Comparison of ENCODE assay signal across 19 mouse cellular contexts in the genomic region with DNA sequence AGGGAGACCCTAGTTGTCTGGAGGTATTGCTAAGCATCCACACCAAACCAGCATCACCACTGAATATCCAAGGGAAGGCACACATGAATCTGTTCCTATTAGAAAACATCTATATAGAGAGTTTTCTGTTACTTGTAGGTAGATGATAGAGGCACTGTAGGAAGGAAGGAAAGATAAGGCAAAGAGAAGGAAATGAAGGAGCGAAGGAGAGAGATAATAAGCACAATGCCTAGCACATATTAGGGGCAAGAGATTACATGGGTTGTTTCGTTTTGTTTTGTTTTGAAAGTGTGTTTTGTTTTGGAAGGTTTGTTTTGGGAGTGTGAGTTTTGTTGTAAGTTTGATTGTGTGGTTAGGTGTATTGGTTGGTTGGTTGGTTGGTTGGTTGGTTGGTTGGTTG. TPM values are rescaled to one million over a fixed set of nuclear protein-coding genes. Genes with fewer than 3 reads are reported as not detected.
A peak's percentile ranks its signal among the peaks of the same experiment; 100 is the strongest.
DNase-seq lines count a peak whose midpoint lies in the region; ATAC-seq and TF ChIP-seq lines count a peak whose summit lies in the region.
"Had no signal": no experiment of that assay in that cellular context is flagged by ENCODE, and none has a peak within 500 bp of the region (broad histone marks: within the 10 kb centered on the region; RNA-seq: fewer than 3 reads in every experiment).

No protein-coding gene starts in this region.

- no peak overlapping the region for H3K9ac ChIP-seq in limb, embryonic 11.5 days (ENCODE audit: low read length)
- H3K9ac ChIP-seq in MEL (ENCODE audit: control insufficient read depth, low read depth, low read length, poor library complexity, severe bottlenecking) = no peak overlapping the region

- no peak overlapping the region for H3K27ac ChIP-seq in limb, embryonic 11.5 days (replicated peaks; ENCODE audit: low read depth, low read length)
- H3K27ac ChIP-seq in limb, embryonic 10.5 days = no peak overlapping the region
- no peak overlapping the region for H3K27ac ChIP-seq in MEL (ENCODE audit: control insufficient read depth, low read depth, low read length)

- WGBS in limb, embryonic 11.5 days = 87% methylated on average over 2 of the region's 2 CpGs
- WGBS in limb, embryonic 10.5 days = 93% methylated on average over 2 of the region's 2 CpGs

- no peak for TF ChIP-seq POLR2A in MEL (IDR thresholded peaks at IDR 0.05; ENCODE audit: control insufficient read depth in 1 of 2, insufficient read depth in 1 of 2, low read depth in 1 of 2, low read length in 2 of 2, poor library complexity in 1 of 2)

- no peak overlapping the region for H3K4me3 ChIP-seq in limb, embryonic 11.5 days (ENCODE audit: low read depth, low read length)
- H3K4me3 ChIP-seq in limb, embryonic 10.5 days = no peak overlapping the region
- no peak overlapping the region for H3K4me3 ChIP-seq in MEL (ENCODE audit: control insufficient read depth in 1 of 2, insufficient read depth in 1 of 2, low read depth in 2 of 2, low read length in 2 of 2)

- no peaks in the 10 kb centered on the region for H3K9me3 ChIP-seq in limb, embryonic 11.5 days (ENCODE audit: control insufficient read depth, low read length)
- H3K9me3 ChIP-seq in limb, embryonic 10.5 days (replicated peaks) = no peaks in the 10 kb centered on the region
- H3K9me3 ChIP-seq in MEL (replicated peaks; ENCODE audit: insufficient read depth, low read length) = no peaks in the 10 kb centered on the region
- H3K9me3 ChIP-seq: G1E had no signal

- no peak for TF ChIP-seq RAD21 in MEL (IDR thresholded peaks at IDR 0.05; ENCODE audit: low read depth, low read length)

- no peak overlapping the region for H3K4me2 ChIP-seq in limb, embryonic 11.5 days (ENCODE audit: low read depth, severe bottlenecking)

- H3K36me3 ChIP-seq in limb, embryonic 11.5 days (ENCODE audit: control insufficient read depth, insufficient read depth, low read length) = no peaks in the 10 kb centered on the region
- H3K36me3 ChIP-seq in limb, embryonic 10.5 days = no peaks in the 10 kb centered on the region
- H3K36me3 ChIP-seq in MEL (ENCODE audit: control insufficient read depth in 1 of 2, insufficient read depth in 2 of 2, low read length in 2 of 2) = peaks cover 0 to 2% of the 10 kb centered on the region in 2 experiments; a peak in 2 of 4 replicates
- H3K36me3 ChIP-seq: G1E had no signal

- H3K27me3 ChIP-seq in limb, embryonic 11.5 days (ENCODE audit: control insufficient read depth, insufficient read depth, low read length) = no peaks in the 10 kb centered on the region
- H3K27me3 ChIP-seq in limb, embryonic 10.5 days (ENCODE audit: low read depth, poor library complexity, severe bottlenecking) = peaks cover 4% of the 10 kb centered on the region; the same call in 1 of the 2 replicates
- no peaks in the 10 kb centered on the region for H3K27me3 ChIP-seq in MEL (ENCODE audit: control insufficient read depth in 1 of 2, insufficient read depth in 2 of 2, low read length in 2 of 2)
- H3K27me3 ChIP-seq: Patski had no signal

- DNase-seq in limb, embryonic 11.5 days (ENCODE audit: low spot score) = peak; percentile 4
- DNase-seq in limb, embryonic 10.5 days (ENCODE audit: low spot score) = no peak
- no peak for DNase-seq in MEL (ENCODE audit: low read depth, low spot score)
- no peak for DNase-seq in thymus, adult 18-20 months
- DNase-seq: adrenal gland, adult 2 months; adrenal gland, adult 8-10 months; adrenal gland, postnatal 10 days; adrenal gland, postnatal 14 days; adrenal gland, postnatal 25 days; adrenal gland, postnatal 36 days; B cell, adult 2 months; cerebellum, adult 11 months; cerebellum, adult 11-12 months; cerebellum, adult 18-20 months; cerebellum, adult 2 months had no signal

- H3K79me2 ChIP-seq in MEL (ENCODE audit: control insufficient read depth, insufficient read depth, low read length, poor library complexity) = no peaks in the 10 kb centered on the region

- H3K4me1 ChIP-seq in limb, embryonic 11.5 days (ENCODE audit: control insufficient read depth, insufficient read depth, low read length) = no peaks in the 10 kb centered on the region
- H3K4me1 ChIP-seq in limb, embryonic 10.5 days = peaks cover 2% of the 10 kb centered on the region
- peaks cover 0 to 4% of the 10 kb centered on the region in 2 experiments; a peak in 2 of 4 replicates for H3K4me1 ChIP-seq in MEL (ENCODE audit: control insufficient read depth in 1 of 2, insufficient read depth in 2 of 2, low read length in 2 of 2)

- TF ChIP-seq EP300 in MEL (IDR thresholded peaks at IDR 0.05; ENCODE audit: low read depth in 1 of 2, low read length in 2 of 2) = peak; percentile 54 to 61

- no peak for TF ChIP-seq CTCF in MEL (IDR thresholded peaks at IDR 0.05 in 2 of 3, conservative IDR thresholded peaks at IDR 0.05 in 1 of 3; ENCODE audit: control insufficient read depth in 1 of 3, insufficient read depth in 1 of 3, low read depth in 2 of 3, low read length in 3 of 3, poor library complexity in 1 of 3, severe bottlenecking in 1 of 3)

- ATAC-seq in limb, embryonic 11.5 days (ENCODE audit: insufficient number of reproducible peaks, low FRiP score, low TSS enrichment, low read depth) = no peak
- ATAC-seq: activated CD4-positive, CD25-positive, alpha-beta regulatory T cell, adult 4 months; CD4-positive, CD25-positive, alpha-beta regulatory T cell, adult 4 months; Patski had no signal

TF ChIP-seq in MEL, 35 proteins besides CTCF, POLR2A, EP300 and RAD21:
- no peak for TF ChIP-seq MYC (IDR thresholded peaks at IDR 0.05; ENCODE audit: low read depth, low read length)
- TF ChIP-seq UBTF (IDR thresholded peaks at IDR 0.05; ENCODE audit: borderline replicate concordance, insufficient read depth, low read depth, low read length) = no peak
- 0 out of 2 replicates have a peak, but pooled peaks have one; percentile 10 for TF ChIP-seq TCF12 (IDR thresholded peaks at IDR 0.05; ENCODE audit: low read depth, low read length)
- TF ChIP-seq MXI1 (IDR thresholded peaks at IDR 0.05; ENCODE audit: low read depth, low read length) = no peak
- TF ChIP-seq GATA1 (IDR thresholded peaks at IDR 0.05; ENCODE audit: low read depth, low read length) = peak; percentile 71
- peak; percentile 46; the same call in 1 of the 2 replicates for TF ChIP-seq RCOR1 (IDR thresholded peaks at IDR 0.05; ENCODE audit: low read depth, low read length)
- no peak for TF ChIP-seq SMC3 (IDR thresholded peaks at IDR 0.05; ENCODE audit: low read depth, low read length)
- no peak for TF ChIP-seq CHD1 (IDR thresholded peaks at IDR 0.05; ENCODE audit: low read depth, low read length)

RNA-seq across cellular contexts. Expression of gene Pbx3, which starts 6.0 kb away (rescaled TPM):
- 33.5 and 35.0 TPM in 2 replicates for polyA plus RNA-seq in limb, embryonic 11.5 days (2014; fragmentation: Nextera tagmentation; extraction: Ambion mirVana)
- 30.0 and 31.9 TPM in 2 replicates for polyA plus RNA-seq in limb, embryonic 10.5 days (2016; fragmentation: Nextera tagmentation; extraction: Ambion mirVana)
- 9.0 and 10.1 TPM in 2 replicates for total RNA-seq in MEL (2012; rRNA removed)
- 10 to 100 TPM in 1 of 2 experiments, not detected in 1; 22.4 TPM for polyA plus RNA-seq in MEL (2012; ENCODE audit: insufficient read depth in 1 of 2, insufficient read length in 2 of 2, low read depth in 1 of 2, low replicate concordance in 2 of 2, missing spikeins in 1 of 2)

RNA-seq across cellular contexts. Expression of gene Mapkap1, which starts 27.6 kb away (rescaled TPM):
- polyA plus RNA-seq in limb, embryonic 11.5 days (2014; fragmentation: Nextera tagmentation; extraction: Ambion mirVana) = 94.7 and 96.5 TPM in 2 replicates
- polyA plus RNA-seq in limb, embryonic 10.5 days (2016; fragmentation: Nextera tagmentation; extraction: Ambion mirVana) = 80.5 and 96.4 TPM in 2 replicates
- 44.6 and 52.5 TPM in 2 replicates for total RNA-seq in MEL (2012; rRNA removed)
- 10 to 100 TPM in 1 of 2 experiments, not detected in 1; 42.1 TPM for polyA plus RNA-seq in MEL (2012; ENCODE audit: insufficient read depth in 1 of 2, insufficient read length in 2 of 2, low read depth in 1 of 2, low replicate concordance in 2 of 2, missing spikeins in 1 of 2)
